Mouse (Mus musculus) regulatory T cell (primary cell): Measurements from ENCODE around the gene Inhbe.
"Not testable (repeated sequence)": the region's sequence is repeated elsewhere in the genome, so short reads cannot be mapped to it uniquely, and the experiment has no call there.

Experiments
- in situ Hi-C: fragments of 300-600 bp; cut with MboI, MseI; formaldehyde crosslinking; loops from one replicate; pipeline ENCODE4 v1.15.1; 2025; ENCODE audit warnings: high pct_unique_total_duplicates

The Inhbe gene

GRCm38 (mm10) chr10:127323131-127323855 is 30.9 kb downstream of the Inhbe start:
- in situ Hi-C loops, result loop anchor here (5.0 kb wide), 2 partner anchors 41 to 764 kb away; no protein-coding TSS in a partner anchor

- in situ Hi-C loops, result loop anchor here (5.0 kb wide), 2 partner anchors 40 to 765 kb away; no protein-coding TSS in a partner anchor
Observed at GRCm38 (mm10) chr10:127322669-127323068, 31.5 kb downstream of the Inhbe start.

- in situ Hi-C loops, result loop anchor here (5.0 kb wide), 2 partner anchors 40 to 765 kb away; no protein-coding TSS in a partner anchor
Observed at GRCm38 (mm10) chr10:127322178-127322577, 32.0 kb downstream of the Inhbe start.

- in situ Hi-C loops, result loop anchor here (5.0 kb wide), 2 partner anchors 39 to 766 kb away; no protein-coding TSS in a partner anchor
Observed at GRCm38 (mm10) chr10:127321621-127322020, 32.6 kb downstream of the Inhbe start, which contains the start of gene Arhgap9. TSS of gene Arhgap9 (plus strand) at chr10:127321964.

- in situ Hi-C loops, result loop anchor here (5.0 to 10.0 kb wide), 5 partner anchors 38 to 1302 kb away; partner anchors contain the start of genes Rpl41, Slc26a10 and Zc3h10
Observed at GRCm38 (mm10) chr10:127319969-127320368, 34.2 kb downstream of the Inhbe start.

GRCm38 (mm10) chr10:127318009-127318408 is 36.2 kb downstream of the Inhbe start:
- in situ Hi-C loops, result loop anchor here (5.0 to 10.0 kb wide), 3 partner anchors 133 to 1304 kb away; partner anchors contain the start of genes Rpl41, Slc26a10 and Zc3h10

GRCm38 (mm10) chr10:127317277-127317676 is 36.9 kb downstream of the Inhbe start:
- in situ Hi-C loops, result loop anchor here (5.0 to 10.0 kb wide), 3 partner anchors 132 to 1305 kb away; partner anchors contain the start of genes Rpl41, Slc26a10 and Zc3h10

- in situ Hi-C loops, result loop anchor here (5.0 to 10.0 kb wide), 3 partner anchors 130 to 1307 kb away; partner anchors contain the start of genes Rpl41, Slc26a10 and Zc3h10
Observed at GRCm38 (mm10) chr10:127314950-127315349, 39.3 kb downstream of the Inhbe start.

- in situ Hi-C loops, result loop anchor here (10.0 kb wide), 2 partner anchors 129 to 1231 kb away; partner anchors contain the start of genes Rpl41, Slc26a10 and Zc3h10
Observed at GRCm38 (mm10) chr10:127313516-127313915, 40.7 kb downstream of the Inhbe start.

- in situ Hi-C loops, result loop anchor here (10.0 kb wide), 2 partner anchors 128 to 1232 kb away; partner anchors contain the start of genes Rpl41, Slc26a10 and Zc3h10
Observed at GRCm38 (mm10) chr10:127312858-127313257, 41.4 kb downstream of the Inhbe start.

GRCm38 (mm10) chr10:127312356-127312676 is 41.9 kb downstream of the Inhbe start:
- in situ Hi-C loops, result loop anchor here (10.0 kb wide), 2 partner anchors 128 to 1232 kb away; partner anchors contain the start of genes Rpl41, Slc26a10 and Zc3h10

GRCm38 (mm10) chr10:127311476-127312355 is 42.5 kb downstream of the Inhbe start, which contains the start of gene Mars:
TSS of gene Mars (minus strand) at chr10:127311786.
- in situ Hi-C loops, result loop anchor here (10.0 kb wide), 2 partner anchors 127 to 1233 kb away; partner anchors contain the start of genes Rpl41, Slc26a10 and Zc3h10

GRCm38 (mm10) chr10:127310523-127311475 is 43.4 kb downstream of the Inhbe start:
- in situ Hi-C loops, result loop anchor here (10.0 kb wide), 2 partner anchors 126 to 1234 kb away; partner anchors contain the start of genes Rpl41, Slc26a10 and Zc3h10

- in situ Hi-C loops, result not testable (repeated sequence)
Observed at GRCm38 (mm10) chr10:127309167-127309566, 45.0 kb downstream of the Inhbe start.

GRCm38 (mm10) chr10:127303136-127303535 is 51.1 kb downstream of the Inhbe start:
- in situ Hi-C loops, result no loop called here

GRCm38 (mm10) chr10:127300361-127300760 is 53.9 kb downstream of the Inhbe start:
- in situ Hi-C loops, result no loop called here
